Mouse (Mus musculus): ENCODE results near the gene Hist1h4k.
A peak's percentile ranks its signal among the peaks of the same experiment; 100 is the strongest.
"Not testable (repeated sequence)": the region's sequence is repeated elsewhere in the genome, so short reads cannot be mapped to it uniquely, and the experiment has no call there.

The Hist1h4k gene

GRCm38 (mm10) chr13:21750159-21751017, at the start of gene Hist1h4k:
Gene Hist1h4k (minus strand): TSS chr13:21750505.
- peak; percentile 64 for DNase-seq (ENCODE audit: extremely low spot score, low read depth, low spot score)

GRCm38 (mm10) chr13:21797163-21797562, 46.9 kb upstream of the Hist1h4k start:
- not testable (repeated sequence) for DNase-seq (ENCODE audit: extremely low spot score, low read depth, low spot score)

GRCm38 (mm10) chr13:21795584-21795983, 45.3 kb upstream of the Hist1h4k start:
- no peak for DNase-seq (ENCODE audit: extremely low spot score, low read depth, low spot score)

GRCm38 (mm10) chr13:21790601-21791283, 40.4 kb upstream of the Hist1h4k start:
- no peak for DNase-seq (ENCODE audit: extremely low spot score, low read depth, low spot score)

GRCm38 (mm10) chr13:21789925-21790324, 39.6 kb upstream of the Hist1h4k start:
- DNase-seq (ENCODE audit: extremely low spot score, low read depth, low spot score): no peak

- no peak for DNase-seq (ENCODE audit: extremely low spot score, low read depth, low spot score)
Observed at GRCm38 (mm10) chr13:21787760-21788593, 37.7 kb upstream of the Hist1h4k start.

- DNase-seq (ENCODE audit: extremely low spot score, low read depth, low spot score): peak; percentile 98
Observed at GRCm38 (mm10) chr13:21786899-21787629, 36.8 kb upstream of the Hist1h4k start, which contains the start of the genes Hist1h2an and Hist1h2bp. Gene Hist1h2an (minus strand): TSS chr13:21787218. Gene Hist1h2bp (plus strand): TSS chr13:21787461.

GRCm38 (mm10) chr13:21786189-21786898, 36.0 kb upstream of the Hist1h4k start:
- DNase-seq (ENCODE audit: extremely low spot score, low read depth, low spot score): peak; percentile 82

GRCm38 (mm10) chr13:21784311-21784710, 34.0 kb upstream of the Hist1h4k start:
- no peak for DNase-seq (ENCODE audit: extremely low spot score, low read depth, low spot score)

- DNase-seq (ENCODE audit: extremely low spot score, low read depth, low spot score): no peak
Observed at GRCm38 (mm10) chr13:21783734-21784161, 33.4 kb upstream of the Hist1h4k start.

- peak; percentile 96 for DNase-seq (ENCODE audit: extremely low spot score, low read depth, low spot score)
Observed at GRCm38 (mm10) chr13:21783255-21783617, 32.9 kb upstream of the Hist1h4k start, which contains the start of gene Hist1h3i. Gene Hist1h3i (minus strand): TSS chr13:21783370.

GRCm38 (mm10) chr13:21782361-21783254, 32.3 kb upstream of the Hist1h4k start:
- peak; percentile 79 for DNase-seq (ENCODE audit: extremely low spot score, low read depth, low spot score)

GRCm38 (mm10) chr13:21781639-21782038, 31.3 kb upstream of the Hist1h4k start:
- no peak for DNase-seq (ENCODE audit: extremely low spot score, low read depth, low spot score)

- DNase-seq (ENCODE audit: extremely low spot score, low read depth, low spot score): no peak
Observed at GRCm38 (mm10) chr13:21781021-21781555, 30.8 kb upstream of the Hist1h4k start.

GRCm38 (mm10) chr13:21779767-21780731, 29.7 kb upstream of the Hist1h4k start, which contains the start of gene Hist1h1b:
Gene Hist1h1b (minus strand): TSS chr13:21780625.
- DNase-seq (ENCODE audit: extremely low spot score, low read depth, low spot score): peak; percentile 78

GRCm38 (mm10) chr13:21778814-21779766, 28.8 kb upstream of the Hist1h4k start:
- peak; percentile 92 for DNase-seq (ENCODE audit: extremely low spot score, low read depth, low spot score)
